Mouse (Mus musculus) left cerebral cortex, postnatal 25 days (tissue): ENCODE data around the gene Dhrs3. TPM values are rescaled to one million over a fixed set of nuclear protein-coding genes. Genes with fewer than 3 reads are reported as not detected.

Experiments used
- DNase-seq, 2 experiments: peaks; one replicate each; pipeline ENCODE4 v3.0.0; 2022; ENCODE audit warnings: low spot score in 2 of 2, mixed read lengths in 1 of 2
- intact Hi-C: fragments of 180-260 bp; cut with DNase I; formaldehyde crosslinking; loops from one replicate; pipeline ENCODE4 v1.15.1; 2025
- total RNA-seq, 2 experiments: library from RNA; stranded (reverse); gene quantifications; 2 replicates each; pipeline ENCODE4 v1.2.3; 2021

Dhrs3 gene
- total RNA-seq, 2 experiments from 2014 or later, result 29.6 to 35.8 TPM

GRCm38 (mm10) chr4:144928693-144929436, 36.2 kb downstream of the Dhrs3 start:
- intact Hi-C loops, result no loop called here
- no peak for DNase-seq

GRCm38 (mm10) chr4:144929811-144930221, 37.2 kb downstream of the Dhrs3 start:
- DNase-seq, result peak; percentile 45 to 73
- intact Hi-C loops, result no loop called here

GRCm38 (mm10) chr4:144930366-144930765, 37.7 kb downstream of the Dhrs3 start:
- peak in 1 of 2 experiments; percentile 41 for DNase-seq
- intact Hi-C loops, result no loop called here

- intact Hi-C loops, result no loop called here
- DNase-seq, result no peak
Measured at GRCm38 (mm10) chr4:144931167-144931566, 38.5 kb downstream of the Dhrs3 start.

GRCm38 (mm10) chr4:144934501-144934900, 41.9 kb downstream of the Dhrs3 start:
- intact Hi-C loops, result no loop called here
- no peak for DNase-seq

GRCm38 (mm10) chr4:144936563-144937154, 44.0 kb downstream of the Dhrs3 start:
- no peak for DNase-seq
- intact Hi-C loops, result no loop called here

GRCm38 (mm10) chr4:144939847-144940411, 47.3 kb downstream of the Dhrs3 start:
- DNase-seq, result no peak
- intact Hi-C loops, result no loop called here

GRCm38 (mm10) chr4:144940796-144941462, 48.3 kb downstream of the Dhrs3 start:
- intact Hi-C loops, result no loop called here

GRCm38 (mm10) chr4:144942433-144942832, 49.8 kb downstream of the Dhrs3 start:
- no peak for DNase-seq
- intact Hi-C loops, result no loop called here

More at GRCm38 (mm10) chr4:144940796-144941462, 48.3 kb downstream of the Dhrs3 start:
- DNase-seq, result no peak

GRCm38 (mm10) chr4:144943273-144943672, 50.6 kb downstream of the Dhrs3 start:
- DNase-seq, result no peak
- intact Hi-C loops, result no loop called here

GRCm38 (mm10) chr4:144947738-144948390, 55.2 kb downstream of the Dhrs3 start:
- intact Hi-C loops, result no loop called here
- DNase-seq, result no peak

GRCm38 (mm10) chr4:144949441-144950326, 57.1 kb downstream of the Dhrs3 start:
- peak in 1 of 2 experiments; percentile 14 for DNase-seq
- intact Hi-C loops, result no loop called here

GRCm38 (mm10) chr4:144950327-144950711, 57.7 kb downstream of the Dhrs3 start:
- intact Hi-C loops, result no loop called here
- DNase-seq, result no peak

- intact Hi-C loops, result no loop called here
- DNase-seq, result no peak
Measured at GRCm38 (mm10) chr4:144950883-144951282, 58.3 kb downstream of the Dhrs3 start.

GRCm38 (mm10) chr4:144951859-144952258, 59.2 kb downstream of the Dhrs3 start:
- intact Hi-C loops, result no loop called here
- peak in 1 of 2 experiments; percentile 18 for DNase-seq

- DNase-seq, result no peak
- intact Hi-C loops, result no loop called here
Measured at GRCm38 (mm10) chr4:144953421-144953820, 60.8 kb downstream of the Dhrs3 start.

- no peak for DNase-seq
- intact Hi-C loops, result no loop called here
Measured at GRCm38 (mm10) chr4:144955863-144956262, 63.2 kb downstream of the Dhrs3 start.

- intact Hi-C loops, result no loop called here
Measured at GRCm38 (mm10) chr4:144956293-144956692, 63.7 kb downstream of the Dhrs3 start.

GRCm38 (mm10) chr4:144957186-144957585, 64.6 kb downstream of the Dhrs3 start:
- DNase-seq, result no peak
- intact Hi-C loops, result no loop called here

More at GRCm38 (mm10) chr4:144956293-144956692, 63.7 kb downstream of the Dhrs3 start:
- DNase-seq, result no peak
